Mouse (Mus musculus): ENCODE measurements around the gene Gm49661.
A peak's percentile ranks its signal among the peaks of the same experiment; 100 is the strongest.

Gene Gm49661

DNA sequence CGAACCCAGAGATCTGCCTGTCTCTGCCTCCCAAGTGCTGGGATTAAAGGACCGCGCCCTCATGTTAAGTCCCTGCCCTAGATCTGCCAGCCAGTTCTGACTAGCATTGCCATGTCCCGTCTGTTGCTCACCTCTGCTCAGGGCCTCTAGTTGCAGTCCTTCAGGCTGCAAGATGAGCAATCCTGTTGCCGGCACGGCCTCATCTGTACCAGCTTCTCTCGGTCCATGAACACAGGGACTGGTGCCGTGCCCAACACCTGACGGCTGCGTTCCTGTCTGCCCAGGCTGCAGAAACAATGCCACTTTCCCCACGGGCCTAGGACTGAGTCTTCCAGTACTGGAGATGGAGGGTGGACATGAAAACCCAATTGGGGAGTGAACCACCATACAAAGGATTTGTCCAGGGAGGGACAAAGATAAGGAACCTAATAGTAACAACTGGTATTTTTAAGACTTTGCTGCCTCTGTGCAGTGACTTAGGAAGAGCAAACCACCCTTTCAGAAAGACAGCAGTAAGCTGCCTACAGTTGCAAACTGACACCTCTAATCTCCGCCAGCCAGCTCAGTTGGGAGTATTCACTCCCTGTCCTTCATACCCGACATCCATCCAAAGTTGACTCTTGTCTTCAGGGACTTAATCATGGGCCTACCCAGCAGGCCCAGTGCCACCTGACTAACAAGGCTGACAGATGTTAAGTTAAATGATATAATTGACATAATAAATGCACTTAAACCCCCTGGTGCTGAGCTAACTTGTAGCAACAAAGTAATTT, 1.5 kb downstream of the Gm49661 start:
- no peak for DNase-seq (ENCODE audit: low spot score in 2 of 2)

DNA sequence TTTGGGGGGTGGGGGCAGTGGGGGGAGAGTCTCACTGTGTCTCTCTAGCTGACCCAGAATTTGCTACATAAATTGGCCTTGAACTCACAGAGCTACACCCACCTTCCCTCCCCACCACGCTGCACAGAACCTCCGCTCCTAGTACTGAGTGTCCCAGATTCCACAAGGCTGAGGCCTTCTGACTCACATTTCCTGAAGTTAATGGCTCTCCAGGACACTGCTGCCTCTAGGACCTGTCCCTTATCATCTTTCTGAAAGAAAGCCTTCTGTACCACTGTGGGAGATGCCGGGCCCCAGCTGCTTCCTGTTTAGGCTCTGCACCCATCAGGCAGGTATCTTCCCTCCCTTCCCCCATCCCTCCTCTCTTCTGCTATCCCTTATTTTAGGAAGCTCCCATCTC, 2.6 kb downstream of the Gm49661 start:
- no peak for DNase-seq (ENCODE audit: low spot score in 2 of 2)

DNA sequence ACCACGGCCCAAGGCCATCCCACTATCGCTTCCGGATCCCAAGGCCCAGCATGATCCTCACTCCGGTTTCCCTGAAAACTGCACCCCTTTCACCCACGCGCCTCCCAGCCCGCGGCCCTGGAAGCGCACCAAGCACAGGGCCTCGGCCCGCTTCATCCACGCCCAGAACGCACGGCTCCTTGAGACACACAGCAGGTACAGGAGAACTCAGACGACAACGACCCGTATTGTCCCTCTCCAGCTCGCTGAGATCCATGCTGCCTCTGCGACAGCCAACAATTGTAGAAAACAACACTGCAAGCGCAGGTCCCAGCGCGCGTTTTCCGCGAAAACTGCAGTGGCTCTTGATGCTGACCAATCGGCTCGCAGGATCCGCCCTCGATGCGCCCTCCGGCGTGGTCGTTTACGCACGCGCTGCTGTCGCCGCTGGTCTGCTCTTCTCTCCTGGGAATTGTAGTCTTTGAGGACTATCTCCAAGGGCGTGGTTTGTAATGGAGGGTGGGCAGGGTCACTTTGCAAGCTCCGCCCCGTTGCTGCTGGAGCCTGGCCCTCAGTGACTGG, 3.4 kb downstream of the Gm49661 start:
- peak; percentile 88 to 94 for DNase-seq (ENCODE audit: low spot score in 2 of 2)

DNA sequence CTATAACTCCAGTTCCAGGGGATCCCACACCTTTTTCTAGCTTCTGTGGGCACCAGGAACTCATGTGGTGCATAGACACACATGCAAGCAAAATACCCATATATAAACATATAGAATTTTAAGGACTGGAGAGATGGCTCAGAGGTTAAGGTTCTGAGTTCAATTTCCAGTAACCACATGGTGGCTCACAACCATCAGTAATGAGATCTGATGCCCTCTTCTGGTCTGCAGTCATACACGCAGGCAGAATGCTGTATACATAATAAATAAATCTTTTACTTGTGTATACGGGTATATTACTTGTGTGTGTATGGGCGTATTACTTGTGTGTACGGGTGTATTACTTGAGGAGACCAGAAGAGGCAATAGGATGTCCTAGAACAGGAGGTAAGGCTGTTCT, 5.3 kb downstream of the Gm49661 start:
- DNase-seq (ENCODE audit: low spot score in 2 of 2), result no peak

DNA sequence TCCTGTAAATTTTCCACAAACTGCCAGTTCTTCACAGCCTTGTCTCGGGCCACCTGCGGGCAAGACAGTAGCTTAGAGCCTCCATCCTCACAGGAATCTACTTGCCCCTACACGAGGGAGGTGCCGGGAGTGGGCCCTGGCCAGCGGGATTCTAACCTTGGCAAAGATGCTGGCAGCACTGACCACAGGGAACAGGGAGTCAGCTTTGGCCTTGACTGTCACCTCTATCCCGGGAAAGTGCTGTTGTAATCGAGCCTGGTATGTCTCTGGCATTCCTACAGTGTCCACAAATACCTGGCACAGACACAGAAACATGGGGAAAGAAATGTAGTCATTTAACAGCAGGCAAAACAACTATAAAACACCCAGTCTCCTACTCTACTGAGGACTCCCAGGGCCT, 9.4 kb downstream of the Gm49661 start:
- DNase-seq (ENCODE audit: low spot score in 2 of 2), result no peak

DNA sequence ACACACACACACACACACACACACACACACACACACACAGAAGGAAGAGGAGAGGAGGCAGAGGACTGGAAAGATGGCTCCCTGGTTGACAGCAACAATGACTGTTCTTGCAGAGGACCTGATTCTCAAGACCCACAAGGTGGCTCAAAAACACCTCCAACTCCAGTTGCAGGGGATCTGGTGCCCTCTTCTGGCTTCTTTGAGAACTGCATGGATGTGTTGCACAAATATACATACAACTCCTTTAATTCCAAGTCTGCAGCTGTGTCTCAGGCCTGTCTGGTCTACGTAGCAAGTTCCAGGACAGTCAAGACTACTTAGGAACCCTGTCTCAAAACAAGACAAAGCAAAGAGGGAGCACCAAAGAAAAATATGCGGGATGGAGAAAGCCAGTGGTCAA, 12.5 kb downstream of the Gm49661 start:
- peak; percentile 56 to 58 for DNase-seq (ENCODE audit: low spot score in 2 of 2)

DNA sequence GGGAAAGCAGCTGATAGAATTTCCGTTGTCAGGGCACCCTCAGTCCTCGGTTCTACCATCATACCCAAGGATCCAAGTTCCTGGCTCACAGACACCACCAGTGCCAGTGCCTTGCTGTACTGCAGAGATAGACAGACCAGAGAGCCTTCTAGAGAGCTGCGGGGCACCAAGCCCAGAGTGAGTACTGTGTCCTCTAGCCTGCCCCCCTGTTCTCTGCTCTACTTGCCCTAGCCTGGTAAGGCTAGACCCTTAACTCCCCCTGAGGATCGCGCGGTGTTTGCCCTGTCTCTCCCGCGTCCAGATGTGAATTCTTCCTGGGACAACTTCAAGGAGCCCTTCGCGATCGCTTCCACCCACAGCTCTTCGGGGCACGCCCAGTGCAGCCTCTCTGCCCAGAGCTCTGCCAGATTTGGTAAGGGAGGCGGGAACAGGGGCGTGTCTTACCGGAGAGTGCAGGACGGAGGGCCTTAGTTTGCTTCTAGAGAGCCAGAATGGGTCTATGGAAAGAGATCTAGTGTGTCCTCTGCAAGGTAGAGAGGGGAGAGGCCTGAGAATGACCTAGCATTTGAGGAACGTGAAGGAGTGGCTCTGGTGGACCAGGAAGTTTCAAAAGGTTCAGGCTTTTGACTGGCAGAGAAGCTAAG, 16.5 kb downstream of the Gm49661 start:
- peak; percentile 52 to 72 for DNase-seq (ENCODE audit: low spot score in 2 of 2)

DNA sequence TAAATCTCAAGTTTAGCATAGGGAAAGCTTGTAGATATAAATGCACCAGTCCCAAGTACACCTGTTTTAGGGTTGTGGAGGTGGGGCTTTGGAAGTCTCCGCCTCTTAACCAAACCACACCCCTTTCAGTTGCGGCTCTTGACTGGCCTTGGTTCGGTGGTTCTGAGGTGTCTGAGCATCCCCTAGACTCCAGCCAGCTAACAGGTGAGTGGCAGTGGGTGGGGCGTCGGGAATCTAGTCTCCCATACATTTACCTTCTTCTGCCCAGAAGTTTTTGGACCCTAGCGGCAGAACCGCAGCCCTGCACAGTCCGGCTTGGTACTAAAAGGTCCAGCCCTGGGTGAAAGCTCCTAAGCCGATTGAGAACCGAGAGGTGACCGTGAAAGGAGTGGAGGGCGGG, 19.5 kb downstream of the Gm49661 start:
- no peak for DNase-seq (ENCODE audit: low spot score in 2 of 2)

DNA sequence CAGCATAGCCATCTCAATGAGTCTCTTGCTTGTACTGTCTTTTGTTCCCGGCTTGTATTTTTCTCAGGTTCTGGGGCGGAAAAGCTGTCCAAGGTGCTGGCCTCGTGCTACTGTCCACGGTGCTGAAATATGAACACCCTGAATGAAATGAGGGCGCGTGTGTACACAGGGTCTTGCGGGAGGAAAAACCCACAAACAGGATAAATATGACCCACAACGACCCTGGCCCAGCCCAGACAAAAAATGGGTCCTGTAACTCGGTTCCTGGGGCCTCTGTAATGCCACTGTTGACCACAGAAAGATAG, 22.0 kb downstream of the Gm49661 start:
- DNase-seq (ENCODE audit: low spot score in 2 of 2), result peak in 1 of 2 experiments; percentile 41

DNA sequence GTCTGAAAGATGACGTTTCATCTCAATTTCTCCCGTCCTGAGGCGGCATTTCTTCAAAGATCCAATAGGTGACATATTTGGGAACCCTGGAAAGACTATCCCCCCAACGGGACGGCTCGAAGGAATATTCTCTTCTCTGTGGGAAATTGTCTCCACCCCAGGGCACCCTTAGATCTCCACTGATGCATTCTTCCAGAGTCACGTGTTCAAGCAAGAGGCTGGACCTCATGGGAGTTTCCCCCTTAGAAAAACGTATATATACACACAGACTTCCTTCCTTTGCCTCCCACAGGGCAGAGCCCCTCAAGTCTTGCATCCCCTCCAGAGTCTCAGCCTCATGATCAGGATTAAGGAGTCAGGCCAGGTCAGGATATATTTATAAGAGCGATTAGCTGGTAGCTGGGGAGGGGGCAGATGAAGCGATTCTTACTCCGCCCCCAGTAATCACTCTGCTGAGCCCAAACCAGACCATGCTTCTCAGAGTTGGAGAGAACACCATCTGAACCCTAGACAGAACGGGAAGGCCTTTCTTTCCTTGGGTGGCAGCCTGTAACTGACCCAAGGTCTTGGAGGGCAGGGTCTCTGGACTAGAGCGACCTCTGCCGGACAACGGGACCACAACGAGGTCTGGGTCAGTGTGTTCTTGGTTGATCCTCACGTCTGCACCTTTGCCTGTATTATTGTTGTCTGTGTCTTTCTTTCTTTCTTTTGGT, 22.5 kb downstream of the Gm49661 start, which contains the start of gene Rtbdn:
Gene Rtbdn (plus strand): TSS at position 464 of the 713 bp plus-strand sequence.
- DNase-seq (ENCODE audit: low spot score in 2 of 2), result no peak

DNA sequence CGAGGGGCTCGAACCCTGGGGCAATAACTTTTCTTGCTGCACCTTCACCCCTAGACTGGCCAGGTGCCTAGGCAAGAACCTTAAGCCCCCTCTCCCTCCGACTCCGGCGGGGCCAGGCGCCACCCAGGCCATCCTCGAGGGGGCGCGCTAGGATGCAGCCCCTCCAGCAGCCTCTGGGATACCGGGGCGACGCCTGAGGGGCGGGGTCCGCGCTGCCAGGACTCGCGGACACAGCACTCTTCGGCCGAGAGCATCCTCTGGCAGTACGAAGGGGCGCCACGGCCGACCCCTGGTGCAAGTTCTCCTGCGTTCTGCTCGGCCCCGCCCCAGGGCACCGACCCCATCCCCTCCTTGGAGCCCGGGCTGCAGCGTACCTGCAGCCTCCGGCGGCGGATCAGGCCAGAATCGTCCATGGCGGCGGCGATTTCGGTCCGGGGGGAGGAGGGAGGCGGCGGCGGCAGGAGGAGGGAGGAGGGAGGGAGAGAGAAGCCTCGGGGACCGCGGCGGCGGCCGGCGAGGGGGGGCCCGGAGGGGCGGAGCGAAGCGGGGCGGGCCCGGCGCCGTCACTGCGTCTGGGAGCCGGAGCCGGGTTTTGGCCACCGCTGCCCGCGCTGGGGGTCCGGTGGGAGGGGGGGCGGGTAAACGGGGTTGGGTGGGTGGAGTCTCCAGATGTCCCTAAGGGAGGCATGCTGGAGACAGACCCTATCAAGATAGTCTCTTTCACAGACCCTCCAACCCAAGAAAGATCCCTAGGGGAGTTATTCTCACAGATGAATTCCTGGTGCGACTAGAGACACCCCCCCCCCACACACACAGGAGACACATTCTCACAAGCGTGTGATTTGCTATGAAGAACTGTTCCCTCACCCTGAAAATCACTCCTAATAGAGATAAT, 23.4 kb downstream of the Gm49661 start:
- DNase-seq (ENCODE audit: low spot score in 2 of 2), result no peak

DNA sequence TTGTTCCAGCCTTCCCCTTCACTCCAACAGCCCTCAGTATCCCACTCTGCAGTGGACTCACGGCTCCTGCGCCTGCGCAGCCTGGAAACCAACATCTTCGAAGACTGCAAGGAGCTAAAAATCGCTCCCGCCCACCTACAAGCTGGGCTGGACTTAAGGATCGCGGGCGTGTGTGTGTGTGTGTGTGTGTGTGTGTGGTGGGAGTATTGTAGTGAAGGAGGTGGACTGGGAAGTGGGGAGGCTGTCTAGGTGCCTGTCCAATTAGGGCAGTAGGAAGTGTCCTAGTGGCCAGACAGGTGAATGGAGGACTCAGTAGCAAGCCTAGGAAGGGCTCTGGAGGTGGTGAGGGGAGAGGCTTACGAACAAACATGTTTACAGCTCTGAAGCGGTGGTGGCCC, 24.0 kb downstream of the Gm49661 start:
- no peak for DNase-seq (ENCODE audit: low spot score in 2 of 2)

DNA sequence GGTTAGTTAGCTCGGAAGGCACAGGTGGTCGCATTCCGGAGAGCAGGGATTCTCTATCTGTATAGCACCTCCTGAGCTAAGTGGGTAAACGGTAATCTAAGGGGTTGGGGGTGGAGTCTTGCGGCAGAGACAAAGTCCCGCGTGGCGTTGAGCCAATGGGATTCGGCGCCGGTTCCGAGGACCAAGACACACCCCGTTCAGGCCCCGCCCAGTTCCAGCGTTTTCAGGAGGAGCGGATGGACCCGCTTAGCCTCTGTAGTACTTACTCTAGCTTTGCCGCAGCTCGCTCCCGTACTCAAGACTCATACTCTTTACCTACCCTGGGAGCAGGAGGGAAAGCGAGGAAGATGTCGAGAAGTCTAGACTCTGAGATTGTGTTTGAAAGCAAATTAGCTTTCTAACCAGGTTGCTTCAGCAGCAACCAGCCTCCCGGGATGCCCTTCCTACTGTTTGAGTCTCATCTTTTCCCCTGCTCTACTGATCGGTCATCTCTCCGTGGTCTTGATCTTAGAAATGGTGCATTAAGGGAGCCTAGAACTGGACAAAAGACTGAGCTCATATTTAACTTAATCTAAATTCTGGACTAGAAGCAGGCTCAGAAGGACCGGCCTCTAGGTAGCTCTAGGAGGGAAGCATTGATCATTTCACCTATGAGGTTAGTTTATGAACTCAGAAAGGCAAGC, 24.6 kb downstream of the Gm49661 start:
- no peak for DNase-seq (ENCODE audit: low spot score in 2 of 2)

DNA sequence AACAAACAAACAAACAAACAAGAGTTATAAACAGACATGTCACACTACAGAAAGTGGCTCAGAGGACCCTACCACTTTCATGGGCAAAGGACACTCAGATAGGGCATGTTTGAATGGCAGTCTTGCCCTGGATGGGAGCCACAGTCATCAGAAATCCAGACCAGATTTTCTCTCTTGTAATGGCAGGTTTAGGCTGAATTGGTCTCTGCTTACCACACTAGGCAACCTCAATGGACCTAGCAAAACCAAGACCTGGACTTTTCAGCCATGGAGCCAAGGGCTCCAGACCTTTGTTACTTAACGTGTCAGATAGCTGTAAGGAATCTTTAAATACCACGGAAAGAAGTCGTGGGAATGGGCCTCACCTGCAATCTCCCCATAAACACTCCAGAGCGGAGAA, 25.5 kb downstream of the Gm49661 start:
- DNase-seq (ENCODE audit: low spot score in 2 of 2), result no peak

DNA sequence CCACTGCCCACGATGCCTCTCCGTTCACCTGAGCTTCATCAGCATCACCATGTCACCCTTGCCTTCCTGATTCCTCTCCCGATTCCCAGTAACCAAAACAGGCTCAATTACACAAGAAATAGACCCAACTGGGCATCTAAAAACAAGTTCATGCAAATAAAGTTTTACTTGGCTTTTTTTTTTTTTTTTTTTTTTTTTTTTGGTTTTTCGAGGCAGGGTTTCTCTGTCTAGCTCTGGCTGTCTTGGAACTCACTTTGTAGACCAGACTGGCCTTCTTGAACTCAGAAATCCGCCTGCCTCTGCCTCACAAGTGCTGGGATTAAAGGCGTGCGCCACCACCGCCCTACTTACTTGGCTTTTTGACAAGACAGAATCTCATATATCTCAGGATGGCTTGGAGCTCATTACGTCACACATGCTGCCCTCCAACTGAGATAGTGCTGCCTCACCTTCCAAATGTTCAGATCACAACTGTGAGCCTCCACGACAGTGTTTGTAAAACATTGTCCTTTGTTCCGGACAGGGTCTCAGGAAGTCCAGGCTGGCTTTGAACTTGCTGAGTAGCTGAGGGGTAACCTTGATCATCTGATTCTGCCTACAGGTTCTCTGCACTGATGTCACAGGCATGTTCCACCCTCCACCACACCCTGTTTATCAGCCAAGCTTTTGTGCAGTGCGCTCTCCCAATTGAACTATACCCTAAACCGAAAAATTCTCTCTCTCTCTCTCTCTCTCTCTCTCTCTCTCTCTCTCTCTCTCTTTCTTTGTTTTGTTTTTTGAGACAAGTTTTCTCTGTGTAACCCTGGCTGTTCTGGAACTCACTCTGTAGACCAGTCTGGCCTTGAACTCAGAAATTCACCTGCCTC, 31.4 kb downstream of the Gm49661 start:
- no peak for DNase-seq (ENCODE audit: low spot score in 2 of 2)

DNA sequence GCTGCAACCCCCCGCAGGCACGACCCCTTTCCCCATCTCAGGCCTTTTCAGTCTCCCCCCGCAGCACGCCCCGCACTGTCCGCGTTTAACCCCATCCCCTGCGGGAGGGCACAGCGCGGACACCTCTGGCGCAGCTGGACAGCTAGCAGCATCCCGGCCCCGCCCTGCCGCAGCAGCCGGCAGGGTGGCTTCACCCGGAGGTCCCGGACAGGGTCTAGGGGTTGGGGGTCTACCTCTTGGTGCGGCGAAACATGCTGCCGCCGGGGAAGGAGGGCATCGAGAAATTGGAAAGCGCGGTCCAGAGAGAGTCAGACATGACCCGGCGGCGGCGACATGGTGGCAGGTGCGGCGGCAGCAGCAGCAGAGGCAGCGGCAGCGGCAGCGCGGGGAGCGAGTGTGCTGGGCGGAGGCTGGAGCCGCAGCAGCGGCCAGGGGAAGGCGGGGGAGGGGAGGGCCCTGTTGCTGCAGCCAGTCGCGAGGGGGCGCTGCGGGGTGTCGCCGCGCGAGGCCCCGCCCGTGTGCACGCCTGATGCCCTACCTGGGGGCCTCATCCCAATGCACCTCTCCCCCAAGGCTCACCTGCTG, 32.2 kb downstream of the Gm49661 start, which contains the start of gene Mast1:
Gene Mast1 (minus strand): TSS at position 398 of the 585 bp plus-strand sequence.
- DNase-seq (ENCODE audit: low spot score in 2 of 2), result peak in 1 of 2 experiments; percentile 46

DNA sequence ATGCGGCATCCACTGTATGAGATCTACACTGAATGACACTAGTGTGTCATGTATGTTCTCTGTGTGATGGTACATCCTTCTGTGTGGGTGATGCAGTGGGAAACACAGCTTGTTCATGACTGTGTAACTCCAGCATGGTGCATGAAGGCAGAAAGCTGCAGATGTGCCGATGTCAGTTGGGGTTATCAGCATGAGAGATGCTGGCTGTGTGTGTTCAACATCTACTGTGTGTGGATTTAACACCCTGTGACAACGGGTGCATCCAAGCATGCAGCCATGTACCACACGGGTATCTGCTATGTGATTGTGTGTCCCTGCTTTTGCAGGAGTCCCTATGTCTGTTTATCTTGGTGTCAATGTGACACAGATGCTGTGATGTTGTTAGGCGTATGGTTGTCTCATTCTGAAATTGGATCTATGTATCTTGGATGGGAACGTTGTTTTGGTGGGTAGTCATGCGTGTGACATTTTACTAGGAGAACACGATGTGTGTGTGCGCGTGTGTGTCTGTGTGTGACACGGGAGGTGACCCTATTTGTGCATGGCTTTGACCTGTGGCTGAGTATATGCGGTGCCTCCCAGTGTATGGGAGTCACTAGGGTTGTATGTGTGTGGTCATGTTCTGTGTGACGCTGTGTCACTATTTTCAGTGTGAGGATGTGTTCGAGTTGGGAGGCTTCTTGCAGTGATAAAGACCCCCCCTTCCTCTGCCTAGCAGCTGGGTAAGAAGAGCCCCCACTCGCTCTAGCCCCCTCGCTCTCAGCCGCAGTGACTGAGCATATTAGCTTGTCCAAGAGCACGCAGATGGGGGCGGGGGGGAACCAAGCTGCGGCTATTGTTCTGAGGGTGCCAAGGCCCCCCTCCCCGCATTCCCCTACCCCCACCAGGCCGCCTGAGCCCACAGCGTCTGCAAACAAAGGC, 32.9 kb downstream of the Gm49661 start:
- DNase-seq (ENCODE audit: low spot score in 2 of 2), result no peak

DNA sequence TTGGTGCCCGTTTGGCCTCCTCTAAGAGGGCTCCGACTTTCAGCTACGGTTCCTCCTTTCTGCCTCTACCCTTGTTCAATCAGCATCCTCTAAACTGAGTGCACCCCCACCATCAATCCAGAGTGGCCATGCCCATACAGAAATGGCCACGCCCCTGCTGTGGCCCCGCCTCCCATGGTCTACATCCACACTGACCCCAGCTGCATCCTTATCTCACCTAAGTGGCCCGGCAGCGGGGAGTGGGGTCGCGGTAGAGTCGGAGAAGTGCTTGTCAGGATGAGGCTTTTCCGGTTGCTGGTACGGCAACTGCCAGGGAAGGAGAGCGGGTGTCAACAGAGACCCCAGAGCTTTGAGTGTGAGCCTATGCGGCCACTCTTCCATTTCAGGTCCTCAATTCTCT, 33.7 kb downstream of the Gm49661 start:
- DNase-seq (ENCODE audit: low spot score in 2 of 2), result no peak

All from urinary bladder, postnatal 36 days (tissue).